24 mouse cellular contexts compared by ENCODE assay signal in the genomic region with DNA sequence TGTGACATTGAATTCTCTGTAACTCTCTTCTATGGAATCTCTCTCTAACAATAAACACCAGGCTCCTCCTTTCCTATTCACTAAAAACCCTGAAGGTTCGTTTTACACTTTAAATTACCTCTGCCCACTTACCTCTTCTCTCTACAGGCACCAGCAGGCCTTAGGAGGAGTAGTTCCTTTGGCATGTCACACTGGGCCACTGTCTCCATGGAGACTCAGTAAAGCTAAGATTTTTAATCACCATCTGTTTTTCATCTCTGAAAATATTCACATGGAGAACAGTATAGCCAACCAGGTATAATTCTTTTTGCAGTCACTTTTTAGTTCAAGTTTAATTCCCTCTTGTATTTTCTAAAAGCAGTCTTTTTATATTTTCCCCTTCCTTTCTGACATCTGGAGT.
DNase-seq lines count a peak whose midpoint lies in the region; ATAC-seq and TF ChIP-seq lines count a peak whose summit lies in the region.
"Had no signal": no experiment of that assay in that cellular context is flagged by ENCODE, and none has a peak within 500 bp of the region (broad histone marks: within the 10 kb centered on the region; RNA-seq: fewer than 3 reads in every experiment).

No protein-coding gene starts in this region.

- ATAC-seq in embryonic facial prominence, embryonic 11.5 days (replicated peaks; ENCODE audit: insufficient number of reproducible peaks, low FRiP score, low TSS enrichment, low read depth) = no peak
- ATAC-seq in hindbrain, postnatal 0 days = no peak
- ATAC-seq: CD4-positive, CD25-positive, alpha-beta regulatory T cell, adult 4 months; forebrain, postnatal 0 days; intestine, embryonic 16.5 days; midbrain, embryonic 15.5 days had no signal

- no peaks in the 10 kb centered on the region for H3K36me3 ChIP-seq in embryonic facial prominence, embryonic 11.5 days (replicated peaks; ENCODE audit: control insufficient read depth, insufficient read depth, low read depth, low read length)
- H3K36me3 ChIP-seq in embryonic facial prominence, embryonic 10.5 days (replicated peaks) = no peaks in the 10 kb centered on the region
- H3K36me3 ChIP-seq in hindbrain, postnatal 0 days (ENCODE audit: insufficient read depth, low read length) = no peaks in the 10 kb centered on the region
- H3K36me3 ChIP-seq: heart, embryonic 10.5 days; hindbrain, embryonic 15.5 days; midbrain, embryonic 15.5 days; neural tube, embryonic 12.5 days had no signal

- no peak overlapping the region for H3K4me2 ChIP-seq in embryonic facial prominence, embryonic 11.5 days (ENCODE audit: low read depth, low read length)
- H3K4me2 ChIP-seq in hindbrain, postnatal 0 days (ENCODE audit: low read depth, low read length) = no peak overlapping the region
- H3K4me2 ChIP-seq: hindbrain, embryonic 15.5 days; midbrain, embryonic 15.5 days; neural tube, embryonic 12.5 days had no signal

- no peak overlapping the region for H3K9ac ChIP-seq in embryonic facial prominence, embryonic 11.5 days (replicated peaks; ENCODE audit: low read length)
- H3K9ac ChIP-seq in hindbrain, postnatal 0 days (replicated peaks; ENCODE audit: low read length) = no peak overlapping the region
- H3K9ac ChIP-seq: forebrain, postnatal 0 days; hindbrain, embryonic 15.5 days; midbrain, embryonic 15.5 days; neural tube, embryonic 12.5 days had no signal

- H3K9me3 ChIP-seq in embryonic facial prominence, embryonic 11.5 days (replicated peaks; ENCODE audit: control insufficient read depth, low read length) = no peaks in the 10 kb centered on the region
- no peaks in the 10 kb centered on the region for H3K9me3 ChIP-seq in embryonic facial prominence, embryonic 10.5 days
- H3K9me3 ChIP-seq in hindbrain, postnatal 0 days (ENCODE audit: low read length) = no peaks in the 10 kb centered on the region
- H3K9me3 ChIP-seq: heart, embryonic 10.5 days; hindbrain, embryonic 15.5 days; midbrain, embryonic 15.5 days; neural tube, embryonic 12.5 days had no signal

- no peaks in the 10 kb centered on the region for H3K27me3 ChIP-seq in embryonic facial prominence, embryonic 11.5 days (ENCODE audit: control insufficient read depth, insufficient read depth, low read length)
- H3K27me3 ChIP-seq in embryonic facial prominence, embryonic 10.5 days (replicated peaks; ENCODE audit: low read depth, poor library complexity, severe bottlenecking) = no peaks in the 10 kb centered on the region
- H3K27me3 ChIP-seq in hindbrain, postnatal 0 days (ENCODE audit: insufficient read depth, low read length) = no peaks in the 10 kb centered on the region
- H3K27me3 ChIP-seq: hindbrain, embryonic 15.5 days; midbrain, embryonic 15.5 days; neural tube, embryonic 12.5 days had no signal

- WGBS in embryonic facial prominence, embryonic 11.5 days = 8% methylated on average over 1 of the region's 1 CpGs
- WGBS in embryonic facial prominence, embryonic 10.5 days = 22% methylated on average over 1 of the region's 1 CpGs
- 28% methylated on average over 1 of the region's 1 CpGs for WGBS in hindbrain, postnatal 0 days

- no peak for TF ChIP-seq CTCF in hindbrain, postnatal 0 days (IDR thresholded peaks at IDR 0.05; ENCODE audit: low read depth)

- DNase-seq in embryonic facial prominence, embryonic 11.5 days (ENCODE audit: low spot score) = peak; percentile 64
- no peak for DNase-seq in embryonic facial prominence, embryonic 10.5 days (ENCODE audit: low spot score)
- peak; percentile 10 to 46 for DNase-seq in left cerebral cortex, adult 9 months (ENCODE audit: low spot score in 2 of 2)
- no peak for DNase-seq in left cerebral cortex, adult 18-20 months (ENCODE audit: low spot score in 2 of 2)
- peak; percentile 64 for DNase-seq in brain, adult 2 months (ENCODE audit: low read depth, low spot score)
- DNase-seq in mesoderm, embryonic 11.5 days (ENCODE audit: low read depth, low spot score) = peak; percentile 6
- DNase-seq in hindbrain, postnatal 0 days (ENCODE audit: low spot score) = no peak
- no peak for DNase-seq in layer of hippocampus, adult 8-10 months (ENCODE audit: low spot score in 2 of 2)
- DNase-seq: adrenal gland, postnatal 36 days; cerebellum, adult 11-12 months; cerebellum, postnatal 10 days; forebrain, postnatal 0 days; gastrocnemius, postnatal 10 days; heart, postnatal 4 days; kidney, adult 9 months; kidney, postnatal 14 days; lung, postnatal 4 days had no signal

- H3K4me3 ChIP-seq in embryonic facial prominence, embryonic 11.5 days (ENCODE audit: low read depth, low read length) = no peak overlapping the region
- no peak overlapping the region for H3K4me3 ChIP-seq in embryonic facial prominence, embryonic 10.5 days
- H3K4me3 ChIP-seq in hindbrain, postnatal 0 days (ENCODE audit: low read length) = no peak overlapping the region
- H3K4me3 ChIP-seq: heart, embryonic 10.5 days; hindbrain, embryonic 15.5 days; midbrain, embryonic 15.5 days; neural tube, embryonic 12.5 days had no signal

- H3K4me1 ChIP-seq in embryonic facial prominence, embryonic 11.5 days (ENCODE audit: control insufficient read depth, insufficient read depth, low read length) = no peaks in the 10 kb centered on the region
- peaks cover 7% of the 10 kb centered on the region for H3K4me1 ChIP-seq in embryonic facial prominence, embryonic 10.5 days
- H3K4me1 ChIP-seq in hindbrain, postnatal 0 days (ENCODE audit: insufficient read depth, low read length) = no peaks in the 10 kb centered on the region
- H3K4me1 ChIP-seq: heart, embryonic 10.5 days; hindbrain, embryonic 15.5 days; midbrain, embryonic 15.5 days; neural tube, embryonic 12.5 days had no signal

- H3K27ac ChIP-seq in embryonic facial prominence, embryonic 11.5 days (replicated peaks; ENCODE audit: low read depth, low read length) = no peak overlapping the region
- no peak overlapping the region for H3K27ac ChIP-seq in embryonic facial prominence, embryonic 10.5 days (replicated peaks)
- H3K27ac ChIP-seq in hindbrain, postnatal 0 days = no peak overlapping the region
- H3K27ac ChIP-seq: heart, embryonic 10.5 days; hindbrain, embryonic 15.5 days; midbrain, embryonic 15.5 days; neural tube, embryonic 12.5 days; stomach, postnatal 0 days had no signal

Comparison
In these comparisons a context has a peak if more than half of its experiments do, and no peak if none do; other contexts are left out.
1. DNase-seq: peak in embryonic facial prominence, embryonic 11.5 days (single experiment), left cerebral cortex, adult 9 months (2 of 2), brain, adult 2 months (single experiment) and mesoderm, embryonic 11.5 days (single experiment); none in embryonic facial prominence, embryonic 10.5 days (single experiment), left cerebral cortex, adult 18-20 months (0 of 2), hindbrain, postnatal 0 days (single experiment) and layer of hippocampus, adult 8-10 months (0 of 2).